Mouse (Mus musculus) hindbrain, embryonic 14.5 days (tissue): Measurements from ENCODE around the gene Ispd. TPM values are rescaled to one million over a fixed set of nuclear protein-coding genes. Genes with fewer than 3 reads are reported as not detected.
A peak's percentile ranks its signal among the peaks of the same experiment; 100 is the strongest.

ENCODE experiments used
- ATAC-seq: fragments of 200-750 bp; cut with Nextera tagmentation; 2 replicates; pipeline ENCODE4 v1.8.0; 2017; ENCODE audit warnings: moderate number of reproducible peaks, mild to moderate bottlenecking, moderate TSS enrichment, moderate library complexity; ENCODE audit not compliant: low FRiP score
- DNase-seq: peaks from one replicate; pipeline ENCODE4 v3.0.0-alpha.2; 2015; ENCODE audit warnings: low spot score
- H3K27ac ChIP-seq: fragments of 300-500 bp; sonication (generic); 2 replicates; pipeline ENCODE4 v1.5.1; 2014; ENCODE audit warnings: mild to moderate bottlenecking, moderate library complexity
- H3K27me3 ChIP-seq: fragments of 300-500 bp; sonication (generic); 2 replicates; pipeline ENCODE4 v1.6.1; 2014; ENCODE audit warnings: mild to moderate bottlenecking, low read length, mixed read lengths; ENCODE audit not compliant: control insufficient read depth, insufficient read depth
- H3K36me3 ChIP-seq: fragments of 300-500 bp; sonication (generic); replicated peaks from 2 replicates; pipeline ENCODE4 v1.6.1; 2014; ENCODE audit not compliant: control insufficient read depth, insufficient read depth
- H3K4me1 ChIP-seq: fragments of 300-500 bp; sonication (generic); replicated peaks from 2 replicates; pipeline ENCODE4 v1.6.1; 2014; ENCODE audit warnings: antibody characterized with exemption, low read length, mixed read lengths; ENCODE audit not compliant: control insufficient read depth, insufficient read depth
- H3K4me2 ChIP-seq: fragments of 300-500 bp; sonication (generic); replicated peaks from 2 replicates; pipeline ENCODE4 v1.6.1; 2014; ENCODE audit warnings: mild to moderate bottlenecking, moderate library complexity
- H3K4me3 ChIP-seq: fragments of 300-500 bp; sonication (generic); replicated peaks from 2 replicates; pipeline ENCODE4 v1.5.1; 2014; ENCODE audit warnings: mild to moderate bottlenecking, low read length
- H3K9ac ChIP-seq: fragments of 300-500 bp; sonication (generic); 2 replicates; pipeline ENCODE4 v1.6.1; 2014
- H3K9me3 ChIP-seq: fragments of 300-500 bp; sonication (generic); 2 replicates; pipeline ENCODE4 v1.6.1; 2016; ENCODE audit warnings: low read length; ENCODE audit not compliant: control insufficient read depth
- WGBS: fragments of 180-500 bp; shearing (Covaris S2); extraction: QIAGEN DNeasy Blood & Tissue Kit; methylation state at CpG from one replicate; pipeline ENCODE4 v1.1.7; 2014; 5-methylcytosine and 5-hydroxymethylcytosine counted together
- polyA plus RNA-seq: library from polyadenylated mRNA; unstranded; fragments of >200 nt; fragmentation: Nextera tagmentation; extraction: Ambion mirVana; gene quantifications from 2 replicates; pipeline ENCODE4 v1.2.1, GENCODE M21; 2014

Gene Ispd
- polyA plus RNA-seq, 1 experiment from 2014 or later: 14.9 TPM

GRCm38 (mm10) chr12:36532525-36532924, 151.3 kb downstream of the Ispd start:
- WGBS: 86% methylated on average over 3 of the region's 3 CpGs
- Histone ChIP-seq H3K27ac (no peak overlapping the region), H3K9me3 (no peaks in the 10 kb centered on the region), H3K4me1 (no peaks in the 10 kb centered on the region), H3K36me3 (no peaks in the 10 kb centered on the region), H3K4me2 (no peak overlapping the region), H3K4me3 (no peak overlapping the region), H3K9ac (no peak overlapping the region), H3K27me3 (no peaks in the 10 kb centered on the region)
- DNase-seq (no peak), ATAC-seq (no peak)

- no peaks in the 10 kb centered on the region for H3K9me3 ChIP-seq
- DNase-seq (no peak), ATAC-seq (no peak)
- no peak overlapping the region for H3K4me3 ChIP-seq
- no peaks in the 10 kb centered on the region for H3K27me3 ChIP-seq
- no peak overlapping the region for H3K9ac ChIP-seq
- no peaks in the 10 kb centered on the region for H3K4me1 ChIP-seq
- 89% methylated on average over 2 of the region's 2 CpGs for WGBS
- no peak overlapping the region for H3K27ac ChIP-seq
- no peak overlapping the region for H3K4me2 ChIP-seq
- H3K36me3 ChIP-seq: no peaks in the 10 kb centered on the region
Observed at GRCm38 (mm10) chr12:36533160-36533900, 152.1 kb downstream of the Ispd start.

GRCm38 (mm10) chr12:36534589-36534988, 153.3 kb downstream of the Ispd start:
- ATAC-seq (no peak), DNase-seq (no peak)
- no peak overlapping the region for H3K9ac ChIP-seq
- no peaks in the 10 kb centered on the region for H3K9me3 ChIP-seq
- H3K27me3 ChIP-seq: no peaks in the 10 kb centered on the region
- no peak overlapping the region for H3K4me3 ChIP-seq
- 94% methylated on average over 5 of the region's 5 CpGs for WGBS
- H3K36me3 ChIP-seq: no peaks in the 10 kb centered on the region
- H3K4me1 ChIP-seq: no peaks in the 10 kb centered on the region
- H3K27ac ChIP-seq: no peak overlapping the region
- no peak overlapping the region for H3K4me2 ChIP-seq

GRCm38 (mm10) chr12:36545318-36545717, 164.1 kb downstream of the Ispd start:
- H3K27me3 ChIP-seq: no peaks in the 10 kb centered on the region
- H3K4me1 ChIP-seq: no peaks in the 10 kb centered on the region
- DNase-seq (no peak), ATAC-seq (no peak)
- H3K9me3 ChIP-seq: 0 out of 2 replicates have a peak, but pooled peaks cover 3% of the 10 kb centered on the region
- no peak overlapping the region for H3K27ac ChIP-seq
- no peak overlapping the region for H3K9ac ChIP-seq
- no peak overlapping the region for H3K4me2 ChIP-seq
- H3K4me3 ChIP-seq: no peak overlapping the region
- H3K36me3 ChIP-seq: no peaks in the 10 kb centered on the region

GRCm38 (mm10) chr12:36549474-36549873, 168.2 kb downstream of the Ispd start:
- DNase-seq (no peak), ATAC-seq (no peak)
- 93% methylated on average over 9 of the region's 9 CpGs for WGBS
- H3K4me1 ChIP-seq: no peaks in the 10 kb centered on the region
- no peak overlapping the region for H3K27ac ChIP-seq
- H3K9me3 ChIP-seq: no peaks in the 10 kb centered on the region
- no peaks in the 10 kb centered on the region for H3K36me3 ChIP-seq
- H3K4me3 ChIP-seq: no peak overlapping the region
- no peaks in the 10 kb centered on the region for H3K27me3 ChIP-seq
- H3K9ac ChIP-seq: no peak overlapping the region
- no peak overlapping the region for H3K4me2 ChIP-seq

GRCm38 (mm10) chr12:36554697-36555096, 173.4 kb downstream of the Ispd start:
- Histone ChIP-seq H3K4me3 (no peak overlapping the region), H3K36me3 (no peaks in the 10 kb centered on the region), H3K9me3 (no peaks in the 10 kb centered on the region), H3K4me1 (no peaks in the 10 kb centered on the region), H3K4me2 (no peak overlapping the region), H3K27ac (no peak overlapping the region), H3K9ac (no peak overlapping the region), H3K27me3 (no peaks in the 10 kb centered on the region)
- ATAC-seq: no peak
- DNase-seq: no peak
- WGBS: 100% methylated on average over 1 of the region's 1 CpGs

- DNase-seq: peak; percentile 26
- Histone ChIP-seq H3K27me3 (no peaks in the 10 kb centered on the region), H3K9me3 (no peaks in the 10 kb centered on the region), H3K27ac (no peak overlapping the region), H3K9ac (no peak overlapping the region), H3K4me3 (no peak overlapping the region), H3K4me1 (no peaks in the 10 kb centered on the region), H3K36me3 (no peaks in the 10 kb centered on the region), H3K4me2 (no peak overlapping the region)
- 44% methylated on average over 2 of the region's 2 CpGs for WGBS
- ATAC-seq: no peak
Observed at GRCm38 (mm10) chr12:36564146-36564545, 182.9 kb downstream of the Ispd start.

GRCm38 (mm10) chr12:36566974-36567373, 185.7 kb downstream of the Ispd start:
- H3K9me3 ChIP-seq: no peaks in the 10 kb centered on the region
- DNase-seq (no peak), ATAC-seq (no peak)
- H3K4me2 ChIP-seq: no peak overlapping the region
- no peaks in the 10 kb centered on the region for H3K36me3 ChIP-seq
- no peak overlapping the region for H3K4me3 ChIP-seq
- H3K27ac ChIP-seq: no peak overlapping the region
- no peaks in the 10 kb centered on the region for H3K27me3 ChIP-seq
- no peaks in the 10 kb centered on the region for H3K4me1 ChIP-seq
- no peak overlapping the region for H3K9ac ChIP-seq
- 88% methylated on average over 1 of the region's 1 CpGs for whole genome bisulfite sequencing

- WGBS: 91% methylated on average over 4 of the region's 4 CpGs
- Histone ChIP-seq H3K36me3 (no peaks in the 10 kb centered on the region), H3K9ac (no peak overlapping the region), H3K4me3 (no peak overlapping the region), H3K4me1 (no peaks in the 10 kb centered on the region), H3K27me3 (no peaks in the 10 kb centered on the region), H3K9me3 (no peaks in the 10 kb centered on the region), H3K27ac (no peak overlapping the region), H3K4me2 (no peak overlapping the region)
- DNase-seq: no peak
- ATAC-seq: no peak
Observed at GRCm38 (mm10) chr12:36570414-36571095, 189.3 kb downstream of the Ispd start.
